ENCODE assay signal across 11 mouse cellular contexts in genomic region chr8:61420166-61420565, GRCm38 (mm10).
DNase-seq lines count a peak whose midpoint lies in the region; ATAC-seq and TF ChIP-seq lines count a peak whose summit lies in the region.
"Had no signal": no experiment of that assay in that cellular context is flagged by ENCODE, and none has a peak within 500 bp of the region (broad histone marks: within the 10 kb centered on the region; RNA-seq: fewer than 3 reads in every experiment).

No protein-coding gene starts in this region.

- peak overlapping the region; percentile 71 for H3K27ac ChIP-seq in layer of hippocampus, adult 2 months
- H3K27ac ChIP-seq in forebrain, embryonic 16.5 days (ENCODE audit: low read length), result peak overlapping the region; percentile 11; the same call in 1 of the 2 replicates
- no peak overlapping the region for H3K27ac ChIP-seq in midbrain, embryonic 11.5 days (ENCODE audit: low read depth, low read length)

- H3K9me3 ChIP-seq in forebrain, embryonic 16.5 days (ENCODE audit: control insufficient read depth, low read length), result no peaks in the 10 kb centered on the region
- no peaks in the 10 kb centered on the region for H3K9me3 ChIP-seq in midbrain, embryonic 11.5 days (ENCODE audit: control insufficient read depth, low read length)

- H3K36me3 ChIP-seq in forebrain, embryonic 16.5 days (ENCODE audit: control insufficient read depth, insufficient read depth), result no peaks in the 10 kb centered on the region
- H3K36me3 ChIP-seq in midbrain, embryonic 11.5 days (ENCODE audit: control insufficient read depth, insufficient read depth, low read length), result no peaks in the 10 kb centered on the region

- peak; percentile 6 for DNase-seq in adrenal gland, adult 8-10 months
- DNase-seq in adrenal gland, postnatal 36 days, result no peak
- no peak for DNase-seq in layer of hippocampus, adult 2 months (ENCODE audit: low spot score in 2 of 2)
- DNase-seq in layer of hippocampus, adult 11-12 months (ENCODE audit: low spot score), result no peak
- DNase-seq in midbrain, embryonic 11.5 days (ENCODE audit: low spot score, missing footprints), result peak; percentile 77
- DNase-seq in left cerebral cortex, adult 18-20 months (ENCODE audit: low spot score in 2 of 2), result no peak
- DNase-seq in gastrocnemius, postnatal 14 days, result no peak
- DNase-seq: gastrocnemius, postnatal 10 days; kidney, postnatal 4 days had no signal

- peaks cover 11% of the 10 kb centered on the region for H3K4me1 ChIP-seq in forebrain, embryonic 16.5 days (replicated peaks; ENCODE audit: control insufficient read depth, insufficient read depth, low read length)
- H3K4me1 ChIP-seq in midbrain, embryonic 11.5 days (ENCODE audit: control insufficient read depth, insufficient read depth, low read length), result no peaks in the 10 kb centered on the region; the same call in 1 of the 2 replicates

- 13% methylated on average over 6 of the region's 6 CpGs for WGBS in forebrain, embryonic 16.5 days
- WGBS in midbrain, embryonic 11.5 days, result 49% methylated on average over 5 of the region's 6 CpGs

- H3K27me3 ChIP-seq in forebrain, embryonic 16.5 days (replicated peaks; ENCODE audit: control insufficient read depth, insufficient read depth, low read length), result no peaks in the 10 kb centered on the region
- no peaks in the 10 kb centered on the region for H3K27me3 ChIP-seq in midbrain, embryonic 11.5 days (ENCODE audit: control insufficient read depth, insufficient read depth, low read length)

- no peak for TF ChIP-seq CTCF in layer of hippocampus, adult 2 months (conservative IDR thresholded peaks at IDR 0.05)

- no peak for ATAC-seq in forebrain, embryonic 16.5 days
- no peak for ATAC-seq in midbrain, embryonic 11.5 days (ENCODE audit: low FRiP score)

- intact Hi-C loops in gastrocnemius, postnatal 14 days (cut with DNase I; ENCODE audit: low total_unique reads), result no loop called here

- no peak overlapping the region for H3K9ac ChIP-seq in forebrain, embryonic 16.5 days (replicated peaks; ENCODE audit: low read depth, low read length)
- H3K9ac ChIP-seq in midbrain, embryonic 11.5 days (ENCODE audit: low read length), result no peak overlapping the region

- no peak overlapping the region for H3K4me2 ChIP-seq in forebrain, embryonic 16.5 days (ENCODE audit: low read length)
- no peak overlapping the region for H3K4me2 ChIP-seq in midbrain, embryonic 11.5 days
- H3K4me2 ChIP-seq: liver, embryonic 11.5 days had no signal

- H3K4me3 ChIP-seq in layer of hippocampus, adult 2 months, result no peak overlapping the region
- no peak overlapping the region for H3K4me3 ChIP-seq in forebrain, embryonic 16.5 days (replicated peaks; ENCODE audit: low read length)
- no peak overlapping the region for H3K4me3 ChIP-seq in midbrain, embryonic 11.5 days (ENCODE audit: low read depth, low read length)

Comparison
In these comparisons a context has a peak if more than half of its experiments do, and no peak if none do; other contexts are left out.
1. DNase-seq: peak in adrenal gland, adult 8-10 months (single experiment) and midbrain, embryonic 11.5 days (single experiment); none in adrenal gland, postnatal 36 days (0 of 2), layer of hippocampus, adult 2 months (0 of 2), layer of hippocampus, adult 11-12 months (single experiment), left cerebral cortex, adult 18-20 months (0 of 2) and gastrocnemius, postnatal 14 days (single experiment).